Mouse (Mus musculus): ENCODE data around the gene Vwa8.

DNA sequence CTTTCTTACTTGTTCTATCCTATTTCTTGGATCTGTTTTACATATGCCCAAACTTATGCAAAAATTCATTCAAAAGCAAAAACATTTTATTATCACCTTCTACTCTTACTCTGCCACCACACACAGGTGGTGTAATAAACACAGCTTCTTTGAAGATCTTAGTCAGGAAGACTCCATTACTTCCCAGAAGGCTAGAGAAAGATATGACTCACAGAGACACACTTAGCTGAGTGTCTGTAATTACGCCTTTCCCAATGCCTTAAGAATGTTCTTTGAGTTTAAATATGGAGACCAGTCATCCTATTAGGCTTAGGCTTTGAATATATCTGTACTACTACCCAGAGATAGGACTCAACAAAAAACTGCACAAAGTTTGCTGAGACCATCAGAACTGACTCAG is 338.1 kb downstream of the Vwa8 start:
- TF ChIP-seq CHD2 (IDR thresholded peaks at IDR 0.05; ENCODE audit: low read depth, low read length) (no peak), ZC3H11A (IDR thresholded peaks at IDR 0.05; ENCODE audit: borderline replicate concordance, low read depth, low read length) (no peak), HCFC1 (IDR thresholded peaks at IDR 0.05; ENCODE audit: borderline replicate concordance, insufficient read depth, low read length) (no peak), ZNF384 (IDR thresholded peaks at IDR 0.05; ENCODE audit: low read depth, low read length) (no peak)

All from ES-E14 (cell line).